Comparison of ENCODE assay signal across 23 mouse cellular contexts in genomic region chr10:119001000-119001780, GRCm38 (mm10).
DNase-seq lines count a peak whose midpoint lies in the region; ATAC-seq and TF ChIP-seq lines count a peak whose summit lies in the region.
"Had no signal": no experiment of that assay in that cellular context is flagged by ENCODE, and none has a peak within 500 bp of the region (broad histone marks: within the 10 kb centered on the region; RNA-seq: fewer than 3 reads in every experiment).

No protein-coding gene starts in this region.

- no peak for DNase-seq in frontal cortex, postnatal 25 days (ENCODE audit: low spot score in 2 of 2)
- DNase-seq in 3134 (ENCODE audit: extremely low read depth, insufficient read length, low spot score) = peak; percentile 11
- peak; percentile 67 for DNase-seq in Muller cell, postnatal 12 days (ENCODE audit: inconsistent ontology term)
- DNase-seq in heart, adult 8-10 months (ENCODE audit: low spot score) = no peak
- DNase-seq in cerebellum, postnatal 4 days (ENCODE audit: low spot score in 2 of 2) = no peak
- no peak for DNase-seq in left cerebral cortex, postnatal 4 days
- DNase-seq: B cell, adult 2 months; cerebellum, postnatal 10 days; gastrocnemius, postnatal 25 days; heart, postnatal 10 days; kidney, adult 8-10 months; kidney, postnatal 14 days; layer of hippocampus, postnatal 36 days; liver; lung, adult 18-20 months; lung, postnatal 4 days; right cerebral cortex, postnatal 4 days had no signal

- TF ChIP-seq CTCF in embryonic fibroblast, embryonic 13.5 days (IDR thresholded peaks at IDR 0.05; ENCODE audit: borderline replicate concordance, insufficient read depth, low read length) = no peak

- H3K4me1 ChIP-seq in embryonic fibroblast, embryonic 13.5 days (ENCODE audit: control insufficient read depth, insufficient read depth, low read length) = peaks cover 6% of the 10 kb centered on the region; the same call in 1 of the 2 replicates
- H3K4me1 ChIP-seq: forebrain, embryonic 12.5 days had no signal

- no peak for TF ChIP-seq POLR2A in embryonic fibroblast, embryonic 13.5 days (IDR thresholded peaks at IDR 0.05; ENCODE audit: low read depth, low read length)

- H3K4me3 ChIP-seq in embryonic fibroblast, embryonic 13.5 days (ENCODE audit: insufficient read depth, low read length) = no peak overlapping the region
- H3K4me3 ChIP-seq: forebrain, embryonic 12.5 days; heart, embryonic 10.5 days; layer of hippocampus, adult 2 months; midbrain, embryonic 10.5 days had no signal

- peak; percentile 31; the same call in 1 of the 2 replicates for ATAC-seq in frontal cortex, adult (ENCODE audit: low TSS enrichment)

- intact Hi-C loops in left cerebral cortex, postnatal 4 days (cut with DNase I) = no loop called here

- H3K27ac ChIP-seq in embryonic fibroblast, embryonic 13.5 days (ENCODE audit: insufficient read depth, low read length) = peak overlapping the region; percentile 89
- H3K27ac ChIP-seq: forebrain, embryonic 12.5 days; heart, embryonic 10.5 days; layer of hippocampus, adult 2 months; midbrain, embryonic 10.5 days had no signal

Comparison
In these comparisons a context has a peak if more than half of its experiments do, and no peak if none do; other contexts are left out.
1. DNase-seq: peak in 3134 (single experiment) and Muller cell, postnatal 12 days (single experiment); none in frontal cortex, postnatal 25 days (0 of 2), heart, adult 8-10 months (single experiment), cerebellum, postnatal 4 days (0 of 2) and left cerebral cortex, postnatal 4 days (single experiment).